ENCODE assay signal across 10 mouse cellular contexts in the genomic region with DNA sequence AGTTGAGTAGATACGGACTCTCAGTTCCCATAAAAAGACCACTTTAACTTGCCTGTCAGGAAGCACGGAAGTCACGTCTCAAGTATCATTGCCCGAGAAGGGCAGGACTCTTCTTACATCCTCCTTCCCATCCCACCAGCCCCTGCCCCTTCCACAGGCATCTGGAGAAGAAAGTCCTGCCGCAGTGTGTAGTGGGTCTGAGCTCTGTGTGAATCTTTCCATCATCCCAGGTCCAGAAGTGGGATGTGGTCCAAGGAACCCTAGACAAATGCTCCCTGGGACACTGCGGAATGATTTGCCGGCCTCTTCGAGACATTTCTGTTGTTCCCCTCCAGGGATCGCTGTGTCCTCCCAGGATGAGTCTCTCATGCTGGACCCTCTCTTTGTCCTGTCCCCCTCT. TPM values are rescaled to one million over a fixed set of nuclear protein-coding genes. Genes with fewer than 3 reads are reported as not detected.
DNase-seq lines count a peak whose midpoint lies in the region; ATAC-seq and TF ChIP-seq lines count a peak whose summit lies in the region.
"Had no signal": no experiment of that assay in that cellular context is flagged by ENCODE, and none has a peak within 500 bp of the region (broad histone marks: within the 10 kb centered on the region; RNA-seq: fewer than 3 reads in every experiment).

No protein-coding gene starts in this region.

- H3K4me2 ChIP-seq in heart, embryonic 12.5 days: no peak overlapping the region
- H3K4me2 ChIP-seq in lung, postnatal 0 days (replicated peaks; ENCODE audit: low read depth, low read length): no peak overlapping the region
- H3K4me2 ChIP-seq in myocyte (ENCODE audit: low read depth): peak overlapping the region; percentile 57

- 84% methylated on average over 9 of the region's 9 CpGs for WGBS in heart, embryonic 10.5 days
- WGBS in heart, embryonic 12.5 days: 87% methylated on average over 9 of the region's 9 CpGs
- 77% methylated on average over 9 of the region's 9 CpGs for WGBS in lung, postnatal 0 days

- TF ChIP-seq CTCF in lung, postnatal 0 days (IDR thresholded peaks at IDR 0.05): no peak
- TF ChIP-seq CTCF in bone marrow macrophage, adult 2 months (IDR thresholded peaks at IDR 0.05; ENCODE audit: low read depth, low read length): peak; percentile 43

- H3K9me3 ChIP-seq in heart, embryonic 10.5 days: no peaks in the 10 kb centered on the region
- no peaks in the 10 kb centered on the region for H3K9me3 ChIP-seq in heart, embryonic 12.5 days (replicated peaks)
- H3K9me3 ChIP-seq in lung, postnatal 0 days (ENCODE audit: low read length): no peaks in the 10 kb centered on the region

- no peak overlapping the region for H3K4me3 ChIP-seq in heart, embryonic 10.5 days
- H3K4me3 ChIP-seq in heart, embryonic 12.5 days: no peak overlapping the region
- H3K4me3 ChIP-seq in lung, postnatal 0 days (ENCODE audit: low read depth, low read length): no peak overlapping the region
- H3K4me3 ChIP-seq in bone marrow macrophage, adult 2 months (ENCODE audit: insufficient read depth, low read length): peak overlapping the region; percentile 59
- no peak overlapping the region for H3K4me3 ChIP-seq in myocyte

- H3K9ac ChIP-seq in heart, embryonic 12.5 days: no peak overlapping the region; the same call in 1 of the 2 replicates
- H3K9ac ChIP-seq in lung, postnatal 0 days (replicated peaks; ENCODE audit: low read depth): no peak overlapping the region

- no peak for ATAC-seq in heart, embryonic 12.5 days (ENCODE audit: insufficient number of reproducible peaks, low FRiP score)
- no peak for ATAC-seq in lung, postnatal 0 days

- no peaks in the 10 kb centered on the region for H3K79me2 ChIP-seq in myocyte (ENCODE audit: control insufficient read depth, insufficient read depth)

- TF ChIP-seq POLR2A in bone marrow macrophage, adult 2 months (IDR thresholded peaks at IDR 0.05; ENCODE audit: borderline replicate concordance, low read depth, low read length): no peak
- no peak for TF ChIP-seq POLR2A in myocyte (IDR thresholded peaks at IDR 0.05; ENCODE audit: insufficient read length, low read depth)

- no peak overlapping the region for H3ac ChIP-seq in myocyte (ENCODE audit: control insufficient read depth, insufficient read length)

- peaks cover 35% of the 10 kb centered on the region for H3K4me1 ChIP-seq in heart, embryonic 10.5 days
- peaks cover 44% of the 10 kb centered on the region for H3K4me1 ChIP-seq in heart, embryonic 12.5 days (replicated peaks)
- peaks cover 4% of the 10 kb centered on the region; the same call in 1 of the 2 replicates for H3K4me1 ChIP-seq in lung, postnatal 0 days (ENCODE audit: insufficient read depth, low read depth, low read length)
- peaks cover 69% of the 10 kb centered on the region for H3K4me1 ChIP-seq in bone marrow macrophage, adult 2 months (ENCODE audit: control insufficient read depth, insufficient read depth, low read length)

- H3K27ac ChIP-seq in heart, embryonic 10.5 days: peak overlapping the region; percentile 79
- H3K27ac ChIP-seq in heart, embryonic 12.5 days (ENCODE audit: poor library complexity, severe bottlenecking): no peak overlapping the region
- peak overlapping the region; percentile 78 for H3K27ac ChIP-seq in lung, postnatal 0 days (ENCODE audit: low read length)
- H3K27ac ChIP-seq in bone marrow macrophage, adult 2 months (ENCODE audit: insufficient read depth, low read depth, low read length): peak overlapping the region; percentile 100

- no peak for TF ChIP-seq EP300 in lung, postnatal 0 days (IDR thresholded peaks at IDR 0.05)

- no peaks in the 10 kb centered on the region for H3K27me3 ChIP-seq in heart, embryonic 10.5 days (ENCODE audit: insufficient read depth, poor library complexity, severe bottlenecking)
- no peaks in the 10 kb centered on the region for H3K27me3 ChIP-seq in heart, embryonic 12.5 days (replicated peaks)
- no peaks in the 10 kb centered on the region for H3K27me3 ChIP-seq in lung, postnatal 0 days (replicated peaks; ENCODE audit: insufficient read depth, low read length)
- H3K27me3 ChIP-seq in myocyte (ENCODE audit: control insufficient read depth, insufficient read depth, insufficient read length): no peaks in the 10 kb centered on the region

- H3K36me3 ChIP-seq in heart, embryonic 10.5 days: no peaks in the 10 kb centered on the region
- no peaks in the 10 kb centered on the region for H3K36me3 ChIP-seq in heart, embryonic 12.5 days
- no peaks in the 10 kb centered on the region for H3K36me3 ChIP-seq in lung, postnatal 0 days (ENCODE audit: insufficient read depth, low read length)
- H3K36me3 ChIP-seq in myocyte (ENCODE audit: control insufficient read depth, insufficient read depth): no peaks in the 10 kb centered on the region

- DNase-seq in heart, embryonic 10.5 days (ENCODE audit: low spot score): no peak
- DNase-seq in lung, postnatal 0 days (ENCODE audit: low spot score): no peak
- DNase-seq in lung, postnatal 4 days: no peak
- no peak for DNase-seq in layer of hippocampus, adult 11-12 months (ENCODE audit: low spot score)
- DNase-seq in thymus, postnatal 0 days (ENCODE audit: low spot score): no peak
- DNase-seq: cerebellum, adult 11 months; embryo, embryonic 11 days had no signal

TF ChIP-seq in myocyte, 11 proteins besides CTCF, POLR2A, EP300 and RAD21:
- TF ChIP-seq USF1 (IDR thresholded peaks at IDR 0.05; ENCODE audit: low read depth): no peak
- no peak for TF ChIP-seq TCF3 (IDR thresholded peaks at IDR 0.05; ENCODE audit: insufficient read length, low read depth)
- TF ChIP-seq SRF (IDR thresholded peaks at IDR 0.05; ENCODE audit: control insufficient read depth, insufficient read length, low read depth): no peak
- TF ChIP-seq MYOD1 (IDR thresholded peaks at IDR 0.05; ENCODE audit: control insufficient read depth in 1 of 3, insufficient read length in 2 of 3, low read depth in 2 of 3): no peak
- TF ChIP-seq REST (IDR thresholded peaks at IDR 0.05; ENCODE audit: insufficient read depth, insufficient read length): no peak
- no peak for TF ChIP-seq POLR2AphosphoS2 (IDR thresholded peaks at IDR 0.05; ENCODE audit: insufficient read length, low read depth)
- TF ChIP-seq CEBPB (IDR thresholded peaks at IDR 0.05; ENCODE audit: insufficient read depth, poor library complexity, severe bottlenecking): no peak
- TF ChIP-seq TCF12 (IDR thresholded peaks at IDR 0.05; ENCODE audit: insufficient read depth, poor library complexity, severe bottlenecking): no peak
- no peak for TF ChIP-seq MYOG (IDR thresholded peaks at IDR 0.05; ENCODE audit: control insufficient read depth in 1 of 3, insufficient read depth in 1 of 3, insufficient read length in 2 of 3, low read depth in 2 of 3)
- no peak for TF ChIP-seq MAX (IDR thresholded peaks at IDR 0.05; ENCODE audit: low read depth)
- no peak for TF ChIP-seq E2F4 (IDR thresholded peaks at IDR 0.05; ENCODE audit: insufficient read depth)

RNA-seq across cellular contexts. Expression of a gene that starts 20.0 kb away (rescaled TPM):
- 24.4 and 26.3 TPM in 2 replicates for polyA plus RNA-seq in heart, embryonic 10.5 days (2016; fragmentation: Nextera tagmentation; extraction: Ambion mirVana)
- 35.2 and 37.9 TPM in 2 replicates for polyA plus RNA-seq in heart, embryonic 12.5 days (2016; fragmentation: Nextera tagmentation; extraction: Ambion mirVana)
- polyA plus RNA-seq in lung, postnatal 0 days (2015; fragmentation: Nextera tagmentation; extraction: Ambion mirVana): 49.1 and 50.9 TPM in 2 replicates
- polyA plus RNA-seq in bone marrow macrophage, adult 2 months (2012; ENCODE audit: insufficient read depth, insufficient read length, missing spikeins): 226 and 227 TPM in 2 replicates
- 47.7 TPM for polyA plus RNA-seq in myocyte (2012; fragmentation: generic; extraction: Trizol)
- polyA plus RNA-seq in thymus, postnatal 0 days (2015; fragmentation: Nextera tagmentation; extraction: Ambion mirVana): 47.9 and 56.5 TPM in 2 replicates
